Mouse (Mus musculus) brain, embryonic 18.5 days (tissue): ENCODE measurements around the gene Krtap1-5.

ENCODE experiments used
- DNase-seq: peaks from one replicate; pipeline ENCODE4 v3.0.0-alpha.2; 2012; ENCODE audit warnings: low read depth, low spot score

Krtap1-5 gene

GRCm38 (mm10) chr11:99547892-99548291, 32.9 kb downstream of the Krtap1-5 start:
- no peak for DNase-seq

- peak; percentile 8 for DNase-seq
Observed at GRCm38 (mm10) chr11:99539721-99540120, 41.1 kb downstream of the Krtap1-5 start.
